Mouse (Mus musculus) liver (tissue): ENCODE measurements at regions not wholly inside any gene's neighbourhood (a gene's known extent, or its start where the extent isn't known, plus 50 kb on each side); places are given as distances from the start of the nearest gene placed in this dataset.
A peak's percentile ranks its signal among the peaks of the same experiment; 100 is the strongest.

Experiments used
- DNase-seq: peaks from one replicate; pipeline ENCODE4 v3.0.0-alpha.2; 2020; ENCODE audit warnings: mixed read lengths

DNA sequence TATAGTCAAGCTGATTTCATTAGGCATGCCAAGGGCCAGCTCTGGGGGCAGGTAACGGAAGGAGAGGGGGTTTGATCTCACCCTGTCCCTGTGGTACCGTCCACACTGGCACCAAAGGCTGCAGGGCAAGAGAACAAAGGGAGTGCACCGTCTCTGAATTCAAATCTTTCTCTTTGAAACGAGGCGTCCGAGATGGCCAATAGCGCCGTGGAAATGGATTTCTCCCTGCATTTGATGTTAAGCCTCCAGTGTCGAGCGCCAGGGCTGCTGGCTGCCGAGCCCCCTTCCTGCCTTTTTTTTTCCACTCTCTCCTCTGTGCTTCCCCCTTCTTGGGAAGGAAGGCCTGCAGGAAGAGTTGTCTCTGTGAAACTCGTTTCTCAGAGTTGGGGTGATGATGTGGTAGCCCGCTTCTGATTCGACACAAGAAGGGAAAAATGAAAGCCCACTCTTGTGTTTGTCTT lies 235.5 kb downstream of the 3110018I06Rik start:
- no peak for DNase-seq

DNA sequence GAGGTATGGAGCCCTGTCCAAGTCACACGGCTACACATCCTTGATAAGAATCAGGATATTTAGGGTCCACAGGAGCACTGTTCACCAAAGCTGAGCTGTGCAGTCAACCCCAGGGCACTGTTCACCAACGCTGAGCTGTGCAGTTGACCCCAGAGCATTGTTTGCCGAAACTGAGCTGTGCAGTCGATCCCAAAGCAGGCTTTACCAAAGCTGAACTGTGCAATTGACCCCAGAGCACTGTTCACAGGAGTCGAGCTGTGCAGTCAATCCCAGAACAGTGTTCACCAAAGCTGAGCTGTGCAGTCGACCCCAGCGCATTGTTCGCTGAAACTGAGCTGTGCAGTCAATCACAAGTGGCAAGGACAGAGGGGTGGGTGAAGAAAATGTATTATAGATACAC lies 236.0 kb downstream of the 3110018I06Rik start:
- DNase-seq, result no peak

DNA sequence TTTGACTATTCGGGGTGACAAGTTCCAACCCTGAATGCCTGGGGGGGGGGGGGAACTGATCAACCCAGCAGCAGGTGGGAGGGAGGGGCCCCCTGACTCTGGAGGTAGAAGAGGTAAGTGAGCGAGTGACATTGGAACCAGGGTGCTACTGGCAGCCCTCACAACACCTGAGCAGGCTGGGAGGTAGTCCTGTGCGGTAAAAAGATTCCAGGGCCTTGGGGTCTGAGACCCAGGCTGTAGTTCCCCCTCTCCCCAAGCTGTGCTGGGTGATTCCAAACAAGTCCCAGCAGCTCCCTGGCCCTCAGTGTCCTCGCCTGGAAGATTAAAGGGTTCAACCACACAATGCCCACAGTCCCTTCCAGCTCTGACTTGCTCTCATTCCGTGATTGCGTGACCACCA lies 240.4 kb downstream of the 3110018I06Rik start:
- no peak for DNase-seq

DNA sequence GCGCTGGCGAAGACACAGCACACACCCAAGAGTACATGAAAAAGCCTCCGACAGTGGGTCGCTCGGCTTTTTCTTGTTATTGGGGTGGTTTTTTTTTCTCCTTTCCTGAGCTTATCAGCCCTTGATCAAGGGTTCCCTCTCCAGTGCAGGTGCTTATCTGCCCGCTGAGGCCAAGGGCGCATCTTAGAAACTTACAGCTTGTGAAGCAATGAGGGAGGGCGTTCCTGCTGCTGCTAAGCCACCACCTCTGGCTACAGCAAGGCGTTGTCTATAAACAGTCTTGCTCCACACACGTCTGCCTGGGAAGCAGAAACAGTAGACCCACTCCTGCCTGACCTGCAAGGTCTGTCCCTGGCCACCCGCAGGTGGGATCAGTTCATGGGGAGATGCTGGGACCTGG lies 240.9 kb downstream of the 3110018I06Rik start:
- no peak for DNase-seq

DNA sequence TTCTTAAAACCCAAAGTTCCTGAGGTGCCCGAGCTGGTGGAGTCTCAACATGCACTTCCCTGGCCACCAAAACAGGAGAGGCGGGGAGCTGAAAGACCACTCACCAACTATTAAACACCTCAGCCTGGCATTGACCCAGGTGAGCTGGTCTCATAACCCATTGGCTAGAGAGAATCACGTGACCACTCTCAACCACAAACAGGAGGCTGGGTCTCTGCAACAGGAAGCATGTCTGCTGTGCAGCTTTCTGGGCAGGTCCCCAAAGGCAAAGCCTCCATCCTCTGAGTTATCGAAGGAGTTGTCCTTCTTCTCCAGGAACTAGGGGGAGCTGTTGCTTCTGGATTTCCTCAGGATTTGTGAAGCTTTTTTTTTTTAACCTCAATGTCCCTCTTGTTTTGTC lies 242.5 kb downstream of the 3110018I06Rik start:
- DNase-seq, result no peak

DNA sequence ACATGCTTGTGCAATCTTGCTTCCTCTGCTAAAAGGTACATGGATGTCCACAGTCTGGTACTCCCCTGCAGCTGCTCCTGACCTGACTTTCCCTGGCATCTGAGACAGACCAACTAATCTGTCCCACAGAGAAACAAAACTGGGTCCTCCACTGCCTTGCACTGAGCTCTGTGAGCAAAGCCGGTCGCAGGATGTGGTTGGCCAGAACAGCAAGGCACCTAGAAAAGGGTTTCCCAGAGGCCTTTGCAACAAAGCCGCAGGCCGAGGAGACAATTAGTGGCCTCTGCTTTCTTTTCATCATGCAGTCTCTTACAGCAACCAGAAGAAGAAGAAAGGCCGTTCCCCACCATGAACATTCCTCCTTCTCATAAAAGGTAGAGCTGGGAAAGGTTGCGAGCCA lies 246.1 kb downstream of the 3110018I06Rik start:
- no peak for DNase-seq

DNA sequence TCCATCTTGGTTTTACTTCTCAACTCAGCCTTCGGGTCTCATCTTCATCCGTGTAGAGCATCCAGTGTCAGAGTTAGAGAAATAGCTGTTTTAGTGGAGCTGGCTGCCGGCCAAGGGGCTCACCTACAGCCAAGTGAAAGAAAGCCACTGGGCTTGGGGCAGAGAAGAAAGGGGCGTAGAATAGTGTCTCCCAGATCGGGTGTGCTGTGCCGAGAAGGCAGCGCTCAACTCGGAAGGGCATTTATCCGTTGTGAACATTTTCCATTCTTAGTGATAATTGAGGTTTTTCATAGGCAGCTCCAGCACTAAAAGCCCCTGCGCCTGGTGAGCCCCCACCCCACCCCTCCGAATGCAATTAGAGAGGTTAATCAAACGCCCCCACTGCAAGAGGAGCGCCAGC lies 254.2 kb downstream of the 3110018I06Rik start:
- DNase-seq, result no peak

DNA sequence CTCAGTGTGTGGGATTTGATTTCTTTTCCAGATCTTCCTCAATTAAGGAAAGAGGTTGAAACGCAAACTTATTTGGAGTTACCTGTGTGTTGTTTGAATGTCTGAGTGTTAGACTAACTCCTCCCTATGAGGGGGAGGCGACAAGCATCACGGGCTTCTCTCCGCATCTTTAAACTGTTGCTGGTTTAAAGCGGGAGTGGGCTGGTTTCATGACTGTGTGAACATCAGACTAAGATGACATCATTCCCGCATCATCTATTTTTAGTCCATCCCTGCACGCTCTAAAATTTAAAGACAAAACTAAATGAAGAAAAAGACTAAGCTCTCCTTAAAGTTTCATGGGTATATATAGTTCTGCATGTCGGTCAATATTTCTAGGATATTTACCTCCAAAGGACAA lies 256.4 kb downstream of the 3110018I06Rik start:
- DNase-seq, result no peak

DNA sequence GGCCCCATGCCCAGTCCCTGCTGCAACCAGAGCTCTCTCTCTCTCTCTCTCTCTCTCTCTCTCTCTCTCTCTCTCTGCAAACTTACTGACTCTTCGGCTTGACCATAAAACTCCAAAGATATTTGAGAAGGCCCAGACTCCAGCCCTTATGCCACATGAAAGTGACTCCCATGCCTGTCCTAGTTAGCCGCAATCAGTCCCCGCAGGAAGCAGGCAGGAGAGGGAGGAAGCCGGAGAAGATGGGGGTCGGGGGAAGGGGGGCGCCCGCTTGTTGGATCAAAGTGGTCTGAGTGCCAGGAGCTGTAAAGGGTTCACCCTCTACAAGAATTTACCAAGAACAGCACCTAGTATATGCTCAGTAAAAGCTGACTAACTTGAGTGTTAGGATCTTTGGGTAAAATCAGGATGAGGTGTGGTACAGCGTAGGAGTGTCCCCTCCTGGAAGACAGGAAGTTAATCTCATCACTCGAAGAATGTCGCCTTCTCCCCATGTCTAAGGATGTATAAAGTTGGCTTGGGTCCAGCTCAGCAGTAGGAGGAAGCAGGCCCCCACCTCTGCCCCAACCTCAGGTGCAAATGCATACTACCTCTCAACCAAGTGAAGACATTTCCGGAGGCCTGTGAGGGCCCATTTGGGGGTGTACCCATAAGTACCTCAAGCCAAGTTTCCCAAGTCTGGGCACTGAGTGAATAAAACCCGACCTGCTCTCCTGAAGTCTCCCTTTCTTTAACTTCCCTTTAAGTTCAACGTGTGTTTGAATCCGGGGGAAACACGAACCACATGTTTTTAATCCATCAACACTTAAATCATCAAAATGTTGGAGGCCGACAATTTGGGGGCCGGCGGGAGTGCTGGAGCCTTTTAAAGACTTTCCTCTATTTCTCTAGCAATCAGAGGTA lies 254.7 kb downstream of the Bcl11b start:
- DNase-seq, result no peak

DNA sequence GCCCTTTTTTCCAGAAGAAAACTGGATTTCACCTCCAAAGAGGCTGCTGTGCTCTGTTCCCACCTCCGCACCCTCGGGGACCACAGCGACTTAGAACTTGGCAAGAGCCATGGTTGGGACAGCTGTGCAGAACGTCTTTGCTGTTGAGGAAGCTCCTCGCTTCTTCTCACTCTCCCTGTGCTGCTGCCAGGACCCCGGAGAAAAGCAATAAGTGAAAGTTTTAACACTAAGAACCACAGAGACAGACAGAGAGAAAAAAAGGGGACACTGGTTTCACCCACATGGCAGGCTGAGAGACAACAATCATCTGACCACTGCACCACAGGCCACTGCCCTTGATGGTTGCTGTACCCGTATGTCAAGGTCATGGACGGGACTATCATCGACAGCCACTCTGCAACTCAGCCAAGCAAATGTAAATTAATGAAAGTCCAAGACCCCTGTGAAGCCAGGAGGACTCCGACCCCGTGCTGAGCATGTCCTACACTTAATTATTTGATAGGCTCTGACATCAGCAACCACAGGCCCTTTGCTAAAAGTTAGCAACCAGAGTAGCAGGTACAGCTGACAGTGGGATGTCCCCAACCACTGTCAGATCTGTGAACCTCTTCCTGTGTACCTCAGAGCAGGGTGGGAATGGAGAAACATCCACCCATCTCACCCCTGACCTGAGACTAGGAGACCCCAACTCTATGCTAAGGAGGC lies 253.9 kb downstream of the Bcl11b start:
- DNase-seq, result no peak

DNA sequence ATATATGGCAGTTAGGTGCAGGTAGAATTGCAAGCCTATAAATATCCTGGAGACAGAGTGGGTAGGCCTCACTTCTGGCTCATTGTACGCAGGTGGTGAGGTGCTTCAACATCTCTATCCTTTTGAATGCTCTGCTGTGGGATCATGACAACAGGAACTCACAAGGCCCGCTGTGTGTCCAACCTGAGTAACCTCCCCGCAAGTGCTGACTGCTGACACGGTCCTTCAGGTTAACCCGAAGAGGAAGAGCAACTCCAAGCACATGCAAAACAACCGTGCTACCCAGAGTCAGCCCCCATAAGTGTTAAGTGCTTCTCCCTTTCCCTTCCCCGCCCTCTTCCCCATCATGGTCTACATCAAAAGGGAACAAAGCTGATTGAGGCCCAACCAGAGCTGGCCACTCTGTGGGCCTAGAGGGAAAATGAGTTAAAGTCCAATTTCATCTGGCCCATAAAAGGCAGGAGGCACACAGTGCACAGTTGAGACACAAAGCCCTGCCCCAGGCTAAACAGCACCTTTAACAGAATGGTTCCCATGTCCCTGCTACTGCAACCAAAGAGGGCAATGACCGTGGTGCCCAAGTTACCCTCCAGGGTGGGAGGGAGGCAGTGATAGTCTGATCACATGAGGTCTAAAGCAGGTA lies 253.0 kb downstream of the Bcl11b start:
- no peak for DNase-seq

DNA sequence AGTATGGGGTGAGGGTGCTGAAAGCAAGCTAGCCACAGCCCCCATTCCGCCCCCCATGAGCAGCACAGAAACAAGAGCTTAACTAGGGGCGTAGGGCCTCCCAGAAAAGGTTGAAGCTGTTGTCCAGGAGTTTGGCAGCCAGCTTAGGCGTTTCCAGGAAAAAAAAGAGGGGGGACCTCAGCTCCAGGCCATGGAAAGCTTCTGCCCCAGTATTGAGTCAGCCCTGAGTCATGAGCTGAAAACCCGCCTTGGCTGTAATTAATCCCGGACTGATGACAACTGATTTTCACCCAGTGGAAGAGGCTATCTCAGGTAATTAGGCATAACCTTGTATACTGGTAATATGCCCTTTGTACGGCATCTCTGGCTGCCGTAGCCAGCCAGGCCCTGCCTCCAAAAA lies 251.3 kb downstream of the Bcl11b start:
- DNase-seq, result no peak

DNA sequence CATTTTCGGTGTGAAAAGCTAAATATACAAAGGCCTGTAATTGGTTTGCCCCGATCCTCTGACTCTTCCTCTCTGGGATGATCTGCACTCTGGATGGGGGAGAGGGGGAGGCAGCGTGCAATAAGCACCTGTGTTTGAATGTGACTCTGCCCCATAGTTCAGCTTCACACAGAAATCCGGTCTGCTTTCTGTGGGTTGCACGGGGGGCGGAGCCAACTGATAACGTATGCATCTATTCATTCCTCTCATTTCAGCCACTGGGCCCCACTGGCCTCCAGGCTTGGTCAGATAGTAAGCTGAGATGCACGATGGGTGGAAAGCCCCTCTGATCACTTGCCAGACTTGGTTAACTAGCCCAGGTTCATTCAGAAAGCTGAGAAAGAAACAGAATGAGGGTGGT lies 250.8 kb downstream of the Bcl11b start:
- DNase-seq, result peak; percentile 14

DNA sequence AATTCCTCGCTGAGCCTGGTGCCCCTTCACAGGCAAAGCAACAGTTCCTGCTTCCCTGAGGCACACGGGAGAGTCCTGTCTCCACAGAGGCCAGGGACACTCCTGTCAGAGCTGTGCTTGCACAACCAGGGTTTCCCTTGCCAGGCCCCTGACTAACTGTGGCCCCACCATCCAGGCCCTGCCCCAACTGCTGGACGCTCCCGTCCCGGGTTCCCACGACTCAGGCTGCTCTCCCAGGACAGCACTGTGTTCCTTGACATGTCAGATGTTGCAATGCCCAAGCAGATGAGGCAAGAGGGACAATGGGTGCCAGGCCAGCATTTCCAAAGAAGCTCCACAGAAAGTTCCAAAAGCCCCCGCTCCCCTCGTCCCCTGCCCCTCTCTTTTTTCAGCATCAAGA lies 250.4 kb downstream of the Bcl11b start:
- no peak for DNase-seq

DNA sequence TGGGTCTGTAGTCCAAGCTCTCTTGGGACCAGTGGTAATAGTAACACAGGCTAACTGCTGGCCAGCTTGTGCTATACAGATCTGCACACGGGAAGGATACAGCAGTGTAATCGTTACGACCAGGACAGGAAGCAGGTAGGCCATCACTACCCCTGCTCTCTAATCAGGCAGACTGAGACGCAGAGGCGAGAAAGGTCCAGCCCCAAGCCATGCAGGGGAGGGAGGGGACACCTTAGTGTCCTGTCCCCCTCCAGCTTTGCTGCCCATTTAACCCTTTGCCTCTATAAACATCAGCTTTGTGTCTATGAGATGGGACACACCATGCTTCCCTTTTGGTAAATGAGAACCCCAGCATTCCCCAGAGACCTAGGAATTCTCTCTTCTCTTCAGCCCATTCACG lies 249.9 kb downstream of the Bcl11b start:
- DNase-seq, result no peak

DNA sequence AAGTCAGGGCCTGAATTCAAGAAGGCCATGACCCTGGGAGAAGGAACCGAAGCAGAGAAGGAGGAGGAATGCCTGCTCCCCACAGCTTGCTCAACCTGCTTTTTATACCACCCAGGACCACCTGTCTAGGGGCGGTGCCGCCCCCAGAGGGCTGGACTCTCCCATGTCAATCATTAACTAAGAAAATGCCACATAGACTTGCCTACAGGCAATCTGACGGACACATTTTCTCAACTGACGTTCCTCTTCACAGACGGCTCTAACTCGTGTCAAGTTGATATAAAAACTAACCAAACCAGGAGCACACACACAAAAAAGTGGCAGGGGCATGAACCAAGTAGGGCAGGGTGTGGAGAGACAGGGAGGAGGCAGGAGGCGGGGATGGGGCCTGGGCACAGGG lies 248.5 kb downstream of the Bcl11b start:
- no peak for DNase-seq

DNA sequence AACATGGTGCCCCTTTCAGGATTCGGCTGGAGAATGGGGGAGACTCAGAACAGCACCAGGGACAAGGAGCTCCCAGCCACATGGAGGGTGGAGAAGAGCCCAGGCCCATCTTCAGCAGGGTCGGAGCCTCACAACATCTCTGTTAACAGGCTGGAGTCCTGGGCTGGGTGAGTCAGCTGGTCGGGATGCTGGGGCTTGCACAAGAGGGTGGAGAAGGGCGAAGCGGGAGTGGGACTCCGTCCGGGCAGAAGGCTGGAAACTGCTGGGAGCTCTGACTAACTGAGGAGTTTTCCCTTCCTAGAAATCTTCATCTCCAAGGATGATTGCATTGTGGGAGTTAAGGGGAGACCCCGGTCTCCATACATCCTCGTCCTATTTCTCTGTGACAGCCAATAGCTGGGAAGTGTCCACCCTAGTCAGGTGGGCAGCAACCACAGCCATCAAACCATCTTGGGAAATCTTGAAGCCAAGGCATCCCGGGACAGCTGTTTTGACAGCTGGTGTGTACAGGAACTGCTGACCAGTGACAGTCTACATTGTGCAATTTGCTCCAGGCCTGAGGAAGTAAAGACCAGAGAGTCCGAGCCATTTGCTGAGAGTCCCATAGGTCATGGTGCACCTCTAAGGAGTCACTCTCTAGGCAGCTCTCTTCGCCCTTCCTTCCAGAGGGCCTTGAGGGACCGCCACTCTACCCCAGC lies 247.4 kb downstream of the Bcl11b start:
- no peak for DNase-seq

DNA sequence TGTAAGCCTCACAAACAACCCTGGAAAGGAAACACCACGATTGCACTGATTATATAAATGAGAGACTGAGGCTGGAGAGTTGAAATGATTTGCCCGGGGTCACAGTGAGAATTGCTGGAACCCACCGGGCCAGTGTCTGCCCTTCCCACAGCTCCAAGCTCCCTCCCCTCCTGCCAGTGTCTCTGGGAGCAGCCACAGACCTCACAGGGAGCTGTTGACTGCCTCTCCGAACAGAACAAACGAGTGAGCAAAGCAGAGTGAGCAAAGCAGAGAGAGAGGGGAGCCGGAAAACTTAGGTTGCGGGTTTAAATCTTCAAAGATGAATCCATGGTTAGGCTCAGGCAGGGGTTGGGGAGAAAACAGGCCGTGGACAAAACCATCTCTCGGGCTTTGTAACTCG lies 246.2 kb downstream of the Bcl11b start:
- no peak for DNase-seq

DNA sequence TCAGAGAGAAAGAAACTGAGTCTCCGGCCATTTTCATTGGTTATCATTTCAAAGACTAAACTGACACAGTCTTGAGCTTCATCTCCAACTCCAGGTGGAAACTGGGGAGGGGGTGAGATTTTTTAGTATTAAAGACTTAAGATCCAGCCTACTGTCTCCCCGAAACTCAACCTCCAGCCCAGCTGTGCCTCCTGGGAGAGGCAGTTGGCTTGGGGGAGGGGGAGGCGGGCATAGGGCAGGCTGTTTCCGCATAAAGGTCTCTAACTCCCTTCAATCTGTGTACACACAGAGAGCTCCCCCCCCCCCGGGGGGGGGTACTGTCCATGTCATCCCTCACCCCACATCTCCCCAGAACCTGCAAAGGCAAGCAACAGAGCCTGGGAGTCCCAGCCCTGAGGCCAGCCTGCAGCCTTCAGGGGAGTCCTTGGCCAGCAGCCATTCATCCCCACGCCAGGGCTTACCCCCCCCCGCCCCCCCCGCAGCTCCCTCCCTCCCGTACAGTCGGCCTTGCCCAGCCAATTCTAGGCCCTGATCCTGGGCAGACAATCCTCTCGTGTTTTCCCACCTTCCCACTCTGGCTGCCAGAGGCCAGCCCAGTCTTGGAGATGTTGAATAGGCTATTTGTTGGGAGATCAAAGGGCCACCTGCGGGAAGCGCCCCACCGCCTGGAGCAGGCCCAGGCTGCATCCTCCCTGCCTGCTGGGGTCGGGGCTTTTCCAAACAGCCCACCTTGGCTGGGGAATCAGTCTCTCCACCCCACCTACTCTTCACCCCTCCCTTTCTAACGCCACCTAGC lies 245.2 kb downstream of the Bcl11b start:
- DNase-seq, result peak; percentile 10

DNA sequence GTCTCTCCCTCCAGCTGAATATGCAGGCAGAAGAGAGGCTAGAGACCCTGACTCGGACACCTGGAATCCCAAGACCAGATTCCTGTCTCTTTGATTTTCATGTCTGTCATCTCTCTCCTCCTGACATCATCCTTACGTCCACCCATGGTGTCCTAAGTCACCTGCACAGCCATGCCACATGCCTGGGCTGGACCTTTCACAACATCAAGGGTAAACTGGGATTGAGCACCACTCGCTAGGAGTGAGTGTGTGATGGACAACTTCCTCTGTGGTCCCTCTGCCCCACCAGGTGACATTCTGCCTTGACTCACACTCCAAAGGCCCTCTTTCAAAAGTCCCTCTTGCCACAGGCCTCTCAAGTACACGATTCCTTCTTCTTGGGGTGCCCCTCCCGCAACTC lies 244.1 kb downstream of the Bcl11b start:
- no peak for DNase-seq

DNA sequence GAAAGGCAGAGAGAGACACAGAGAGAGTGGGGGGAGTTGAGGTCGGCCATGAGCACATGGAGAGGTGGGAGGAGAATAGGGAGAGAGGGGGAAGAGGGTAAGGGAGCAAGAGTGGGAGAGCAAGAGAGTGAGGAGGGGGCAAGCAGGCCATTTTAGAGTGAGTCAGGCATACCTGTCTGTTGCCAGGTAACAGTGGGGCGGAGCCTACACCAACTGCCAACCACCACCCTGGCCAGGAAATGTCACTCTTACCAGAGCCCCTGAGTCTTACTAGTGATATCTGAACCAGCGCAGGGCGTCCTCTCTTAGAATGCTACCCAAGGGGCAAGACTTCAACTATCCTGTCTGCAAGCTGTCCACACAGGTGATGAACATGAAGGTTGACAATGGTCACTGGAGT lies 243.5 kb downstream of the Bcl11b start:
- DNase-seq, result no peak

DNA sequence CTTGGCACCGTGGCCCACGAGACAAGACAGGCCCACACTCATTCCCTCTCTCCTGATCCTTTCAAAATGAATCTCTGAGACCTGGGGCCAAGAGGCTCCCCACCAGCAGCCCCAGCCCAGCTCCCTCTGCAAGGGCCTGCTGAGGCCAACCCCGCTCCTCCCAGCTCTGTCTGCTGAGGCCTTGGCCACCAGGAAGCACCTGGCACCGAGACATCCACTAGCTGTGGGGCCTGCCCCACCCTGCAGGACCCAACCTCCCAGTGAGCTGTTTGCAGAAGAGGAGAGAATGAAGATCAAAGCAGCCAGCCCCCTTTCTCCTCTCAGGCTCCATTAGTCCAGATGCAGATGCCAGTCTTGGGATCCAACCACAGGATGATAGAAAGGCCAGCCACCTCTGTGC lies 241.3 kb downstream of the Bcl11b start:
- DNase-seq, result no peak
